Mouse (Mus musculus) midbrain, embryonic 16.5 days (tissue): Measurements from ENCODE around the gene Gab2. TPM values are rescaled to one million over a fixed set of nuclear protein-coding genes. Genes with fewer than 3 reads are reported as not detected.

Experiments used
- ATAC-seq: fragments of 200-750 bp; cut with Nextera tagmentation; 2 replicates; pipeline ENCODE4 v1.8.0; 2017; ENCODE audit warnings: moderate TSS enrichment
- H3K27ac ChIP-seq: fragments of 300-500 bp; sonication (generic); 2 replicates; pipeline ENCODE4 v1.5.1; 2014; ENCODE audit warnings: mild to moderate bottlenecking, low read length, mixed read lengths
- H3K27me3 ChIP-seq: fragments of 300-500 bp; sonication (generic); 2 replicates; pipeline ENCODE4 v1.6.1; 2014; ENCODE audit warnings: low read depth, low read length, mixed read lengths; ENCODE audit not compliant: control insufficient read depth, insufficient read depth
- H3K36me3 ChIP-seq: fragments of 300-500 bp; sonication (generic); 2 replicates; pipeline ENCODE4 v1.6.1; 2014; ENCODE audit warnings: mild to moderate bottlenecking, low read length, moderate library complexity, mixed read lengths; ENCODE audit not compliant: control insufficient read depth, insufficient read depth
- H3K4me1 ChIP-seq: fragments of 300-500 bp; sonication (generic); 2 replicates; pipeline ENCODE4 v1.6.1; 2014; ENCODE audit warnings: mild to moderate bottlenecking, low read length, mixed read lengths; ENCODE audit not compliant: control insufficient read depth, insufficient read depth
- H3K4me2 ChIP-seq: fragments of 300-500 bp; sonication (generic); 2 replicates; pipeline ENCODE4 v1.6.1; 2014; ENCODE audit warnings: mild to moderate bottlenecking, low read length, mixed read lengths
- H3K4me3 ChIP-seq: fragments of 300-500 bp; sonication (generic); 2 replicates; pipeline ENCODE4 v1.5.1; 2014; ENCODE audit warnings: low read depth, mild to moderate bottlenecking, low read length, moderate library complexity, mixed read lengths
- H3K9ac ChIP-seq: fragments of 300-500 bp; sonication (generic); 2 replicates; pipeline ENCODE4 v1.6.1; 2014; ENCODE audit warnings: low read depth, low read length, mixed read lengths
- H3K9me3 ChIP-seq: fragments of 300-500 bp; sonication (generic); replicated peaks from 2 replicates; pipeline ENCODE4 v1.6.1; 2014; ENCODE audit warnings: mild to moderate bottlenecking, low read length, mixed read lengths; ENCODE audit not compliant: control insufficient read depth, poor library complexity, severe bottlenecking
- WGBS: fragments of 180-500 bp; shearing (Covaris S2); extraction: QIAGEN DNeasy Blood & Tissue Kit; methylation state at CpG from one replicate; pipeline ENCODE4 v1.1.7; 2014; 5-methylcytosine and 5-hydroxymethylcytosine counted together
- polyA plus RNA-seq: library from polyadenylated mRNA; unstranded; fragments of >200 nt; fragmentation: Nextera tagmentation; extraction: Ambion mirVana; gene quantifications from 2 replicates; pipeline ENCODE4 v1.2.1, GENCODE M21; 2015

Gene Gab2
- polyA plus RNA-seq, 1 experiment from 2014 or later, result 20.3 TPM

DNA sequence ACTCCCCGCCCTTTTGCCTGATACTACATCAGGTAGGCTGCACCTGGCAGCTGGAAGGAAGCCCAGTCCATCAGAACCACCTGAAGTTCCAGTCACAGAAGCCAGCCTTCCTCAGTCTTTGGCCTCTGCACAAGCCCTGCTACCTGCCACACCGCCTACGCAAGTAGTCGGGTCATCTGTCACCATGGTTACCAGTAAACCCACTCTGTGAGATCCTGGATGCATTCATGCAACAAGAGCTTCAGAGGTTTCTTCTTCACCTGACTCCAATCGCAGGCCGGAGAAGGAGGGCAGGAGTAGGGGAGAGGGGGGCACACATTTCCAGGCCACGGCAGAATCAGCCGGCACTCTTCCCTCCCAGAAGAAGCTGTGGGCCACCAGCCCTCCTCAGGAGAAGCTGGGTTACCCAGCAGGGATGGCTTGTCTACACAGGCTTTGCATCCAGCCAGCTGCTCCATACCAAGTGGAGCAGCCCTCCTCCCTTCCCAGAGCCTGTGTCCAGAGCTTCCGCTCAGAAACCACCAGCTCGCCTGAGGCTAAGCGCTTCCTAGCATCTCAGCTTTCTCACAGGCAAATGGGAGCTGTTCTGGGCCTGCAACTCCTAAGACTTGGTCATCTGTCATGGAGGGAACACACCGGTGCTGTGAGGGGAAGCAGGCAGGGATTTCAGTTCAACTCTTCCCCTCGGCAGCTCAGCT is 247.7 kb downstream of the Gab2 start:
- peaks cover 28% of the 10 kb centered on the region for H3K4me1 ChIP-seq
- H3K9ac ChIP-seq, result peak overlapping the region; percentile 30; the same call in 1 of the 2 replicates
- no peak for ATAC-seq
- no peaks in the 10 kb centered on the region for H3K36me3 ChIP-seq
- H3K27me3 ChIP-seq, result peaks cover 21% of the 10 kb centered on the region
- no peak overlapping the region for H3K4me3 ChIP-seq
- H3K9me3 ChIP-seq, result no peaks in the 10 kb centered on the region
- 0 out of 2 replicates have a peak overlapping the region, but pooled peaks have one; percentile 2 for H3K4me2 ChIP-seq
- WGBS, result 61% methylated on average over 13 of the region's 13 CpGs
- no peak overlapping the region for H3K27ac ChIP-seq

GRCm38 (mm10) chr7:97329676-97330075 is 248.3 kb downstream of the Gab2 start:
- ATAC-seq, result no peak
- H3K9ac ChIP-seq, result peak overlapping the region; percentile 30; the same call in 1 of the 2 replicates
- H3K9me3 ChIP-seq, result no peaks in the 10 kb centered on the region
- no peak overlapping the region for H3K27ac ChIP-seq
- H3K4me1 ChIP-seq, result peaks cover 28% of the 10 kb centered on the region
- H3K27me3 ChIP-seq, result peaks cover 21% of the 10 kb centered on the region
- no peak overlapping the region for H3K4me3 ChIP-seq
- WGBS, result 91% methylated on average over 3 of the region's 3 CpGs
- no peak overlapping the region for H3K4me2 ChIP-seq
- no peaks in the 10 kb centered on the region for H3K36me3 ChIP-seq

DNA sequence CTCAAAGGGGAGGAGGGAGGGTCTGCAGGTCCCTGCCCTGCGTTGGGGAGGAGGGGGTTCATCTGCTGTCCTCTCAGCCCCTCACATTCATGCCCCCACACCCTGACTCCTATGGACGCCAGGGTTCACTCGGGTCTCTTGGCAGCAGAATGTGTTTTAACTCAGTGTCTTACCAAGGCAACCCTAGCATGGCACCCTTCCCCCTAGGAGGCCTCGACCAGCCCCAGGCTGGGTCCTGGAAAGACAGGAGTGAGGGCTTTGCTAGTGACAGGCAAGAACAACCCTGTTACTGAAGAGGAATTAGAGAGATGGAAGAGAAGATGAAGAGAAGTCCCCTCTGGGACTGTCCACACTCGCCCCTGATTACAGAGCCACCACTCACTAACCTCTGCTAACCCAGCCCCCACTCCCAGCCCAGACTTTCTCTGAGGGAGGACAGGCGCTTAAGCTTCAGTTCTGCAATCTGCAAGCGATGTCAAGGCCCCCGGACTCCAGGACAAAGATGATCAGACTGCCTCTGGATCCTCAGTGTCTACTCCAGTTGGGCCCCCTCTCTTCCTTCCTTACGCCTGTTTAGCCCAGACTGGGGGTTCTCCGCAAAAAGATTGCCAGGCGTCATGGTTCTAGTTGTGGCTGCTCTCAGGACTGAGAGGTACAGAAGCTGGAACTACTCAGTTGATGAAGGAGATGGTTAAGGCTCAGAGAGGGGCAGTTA is 249.7 kb downstream of the Gab2 start:
- Histone ChIP-seq H3K36me3 (no peaks in the 10 kb centered on the region), H3K27me3 (peaks cover 12% of the 10 kb centered on the region), H3K4me2 (peak overlapping the region; percentile 86), H3K4me3 (peak overlapping the region; percentile 82), H3K4me1 (peaks cover 28% of the 10 kb centered on the region), H3K9me3 (no peaks in the 10 kb centered on the region), H3K9ac (peak overlapping the region; percentile 85), H3K27ac (no peak overlapping the region)
- 64% methylated on average over 11 of the region's 11 CpGs for WGBS
- peak; percentile 0 for ATAC-seq

- peak within 1 kb of the TSS; percentile 82 for H3K4me3 ChIP-seq
- H3K4me1 ChIP-seq, result peaks cover 28% of the 10 kb centered on the region
- H3K9me3 ChIP-seq, result no peaks in the 10 kb centered on the region
- H3K27ac ChIP-seq, result peak within 1 kb of the TSS; percentile 74
- under 1% methylated on average over 53 of the region's 68 CpGs for WGBS
- no peaks in the 10 kb centered on the region for H3K36me3 ChIP-seq
- H3K9ac ChIP-seq, result peak within 1 kb of the TSS; percentile 85
- peak; percentile 99 for ATAC-seq
- H3K4me2 ChIP-seq, result peak within 1 kb of the TSS; percentile 86
- peaks cover 4% of the 10 kb centered on the region for H3K27me3 ChIP-seq
Observed at GRCm38 (mm10) chr7:97331726-97332666, 250.6 kb downstream of the Gab2 start, which contains the start of the genes Usp35 and Kctd21. Gene Usp35 (minus strand): TSS chr7:97332020. Gene Kctd21 (plus strand): TSS chr7:97332327.

- Histone ChIP-seq H3K4me2 (peak overlapping the region; percentile 64), H3K4me3 (peak overlapping the region; percentile 82), H3K27me3 (no peaks in the 10 kb centered on the region; the same call in 1 of the 2 replicates), H3K9ac (peak overlapping the region; percentile 73), H3K4me1 (peaks cover 28% of the 10 kb centered on the region), H3K9me3 (no peaks in the 10 kb centered on the region), H3K36me3 (no peaks in the 10 kb centered on the region), H3K27ac (peak overlapping the region; percentile 74)
- 2% methylated on average over 9 of the region's 9 CpGs for WGBS
- no peak for ATAC-seq
Observed at GRCm38 (mm10) chr7:97332667-97333041, 251.3 kb downstream of the Gab2 start.

DNA sequence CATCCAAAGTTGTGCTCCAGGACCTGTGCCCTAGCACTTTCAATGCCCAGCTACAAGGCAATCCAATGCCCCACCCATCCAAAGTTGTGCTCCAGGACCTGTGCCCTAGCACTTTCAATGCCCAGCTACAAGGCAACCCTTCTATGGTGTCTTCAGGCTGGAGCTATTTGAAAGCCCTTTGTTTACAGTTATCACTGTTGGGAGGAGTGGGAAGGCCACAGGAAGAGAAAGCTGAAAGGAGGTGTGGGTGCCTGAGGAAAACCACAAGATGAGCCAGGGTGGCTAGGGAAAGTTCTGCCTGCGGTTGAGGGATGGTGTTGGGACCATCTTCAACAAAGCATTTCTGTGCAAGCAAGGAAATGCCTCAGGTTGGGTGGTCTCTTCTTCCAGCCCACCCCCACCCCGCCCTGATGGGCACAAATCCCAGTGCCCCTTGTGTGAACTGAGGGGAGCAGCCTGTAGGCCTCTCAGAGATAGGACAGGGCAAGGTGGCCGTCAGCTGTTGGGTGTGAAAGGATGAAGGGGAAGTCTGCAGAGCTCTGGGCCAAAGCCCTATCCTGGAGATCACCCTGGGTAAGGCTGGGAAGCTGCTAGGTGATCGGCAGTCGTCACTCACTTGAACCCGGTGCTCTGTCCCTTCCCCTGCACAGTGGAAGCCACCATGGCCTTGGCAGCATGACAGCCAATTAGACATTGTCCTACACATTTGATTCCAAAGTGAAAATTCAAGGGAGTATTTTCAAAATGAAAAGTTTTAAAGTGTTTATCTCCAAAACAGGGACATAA is 251.9 kb downstream of the Gab2 start:
- Histone ChIP-seq H3K36me3 (no peaks in the 10 kb centered on the region), H3K9me3 (no peaks in the 10 kb centered on the region), H3K4me2 (peak overlapping the region; percentile 64), H3K27ac (no peak overlapping the region; the same call in 1 of the 2 replicates), H3K4me3 (peak overlapping the region; percentile 82), H3K4me1 (peaks cover 28% of the 10 kb centered on the region), H3K9ac (peak overlapping the region; percentile 73), H3K27me3 (no peaks in the 10 kb centered on the region)
- WGBS, result 77% methylated on average over 6 of the region's 6 CpGs
- no peak for ATAC-seq

GRCm38 (mm10) chr7:97334406-97334805 is 253.0 kb downstream of the Gab2 start:
- Histone ChIP-seq H3K4me1 (peaks cover 23% of the 10 kb centered on the region), H3K27ac (no peak overlapping the region), H3K4me2 (no peak overlapping the region), H3K36me3 (no peaks in the 10 kb centered on the region), H3K27me3 (no peaks in the 10 kb centered on the region), H3K4me3 (no peak overlapping the region), H3K9me3 (no peaks in the 10 kb centered on the region), H3K9ac (no peak overlapping the region)
- WGBS, result 89% methylated on average over 2 of the region's 2 CpGs
- ATAC-seq, result no peak

- no peaks in the 10 kb centered on the region for H3K9me3 ChIP-seq
- no peak overlapping the region for H3K9ac ChIP-seq
- no peak overlapping the region for H3K27ac ChIP-seq
- no peak overlapping the region for H3K4me3 ChIP-seq
- no peak for ATAC-seq
- 81% methylated on average over 1 of the region's 1 CpGs for WGBS
- no peaks in the 10 kb centered on the region for H3K36me3 ChIP-seq
- H3K27me3 ChIP-seq, result no peaks in the 10 kb centered on the region
- no peak overlapping the region for H3K4me2 ChIP-seq
- H3K4me1 ChIP-seq, result peaks cover 8% of the 10 kb centered on the region
Observed at GRCm38 (mm10) chr7:97336678-97337077, 255.3 kb downstream of the Gab2 start.
